Mouse (Mus musculus): Measurements from ENCODE around the gene Rnf38. TPM values are rescaled to one million over a fixed set of nuclear protein-coding genes. Genes with fewer than 3 reads are reported as not detected.
A peak's percentile ranks its signal among the peaks of the same experiment; 100 is the strongest.

The Rnf38 gene
- total and polyA plus RNA-seq, 2 experiments: 6.7 to 23.5 TPM

GRCm38 (mm10) chr4:44216797-44217442 is 16.7 kb downstream of the Rnf38 start:
- H3K4me1 ChIP-seq (ENCODE audit: control insufficient read depth, insufficient read depth, low read length): peaks cover 8% of the 10 kb centered on the region

GRCm38 (mm10) chr4:44199968-44200367 is 33.6 kb downstream of the Rnf38 start:
- Histone ChIP-seq H3K9ac (ENCODE audit: low read depth, low read length) (no peak overlapping the region), H3K27ac (replicated peaks; ENCODE audit: insufficient read depth, low read depth, low read length) (no peak overlapping the region), H3K36me3 (ENCODE audit: control insufficient read depth, insufficient read depth, low read length) (no peaks in the 10 kb centered on the region), H3K4me3 (ENCODE audit: insufficient read depth, low read depth, low read length) (no peak overlapping the region), H3K27me3 (ENCODE audit: control insufficient read depth, insufficient read depth, low read length) (no peaks in the 10 kb centered on the region), H3K79me2 (ENCODE audit: control insufficient read depth, insufficient read depth, low read length) (peaks cover 9% of the 10 kb centered on the region; the same call in 1 of the 2 replicates), H3K4me1 (ENCODE audit: control insufficient read depth, insufficient read depth, low read length) (no peaks in the 10 kb centered on the region; the same call in none of the 2 replicates)
- 77% methylated on average over 1 of the region's 1 CpGs for WGBS
- peak; percentile 56 for DNase-seq (ENCODE audit: extremely low read depth, low read depth, low spot score)
- TF ChIP-seq POLR2A (IDR thresholded peaks at IDR 0.05; ENCODE audit: extremely low read depth, insufficient read depth, low read length): no peak
- peak; percentile 22; the same call in 1 of the 2 replicates for TF ChIP-seq CTCF (IDR thresholded peaks at IDR 0.05; ENCODE audit: low read depth, low read length)

More at GRCm38 (mm10) chr4:44216797-44217442, 16.7 kb downstream of the Rnf38 start:
- Histone ChIP-seq H3K27ac (replicated peaks; ENCODE audit: insufficient read depth, low read depth, low read length) (peak overlapping the region; percentile 78), H3K36me3 (ENCODE audit: control insufficient read depth, insufficient read depth, low read length) (no peaks in the 10 kb centered on the region), H3K9ac (ENCODE audit: low read depth, low read length) (peak overlapping the region; percentile 34), H3K4me3 (ENCODE audit: insufficient read depth, low read depth, low read length) (no peak overlapping the region), H3K27me3 (ENCODE audit: control insufficient read depth, insufficient read depth, low read length) (no peaks in the 10 kb centered on the region), H3K79me2 (ENCODE audit: control insufficient read depth, insufficient read depth, low read length) (peaks cover 19% of the 10 kb centered on the region; the same call in 1 of the 2 replicates)
- peak; percentile 82 for DNase-seq (ENCODE audit: extremely low read depth, low read depth, low spot score)
- WGBS: 35% methylated on average over 10 of the region's 10 CpGs
- TF ChIP-seq POLR2A (IDR thresholded peaks at IDR 0.05; ENCODE audit: extremely low read depth, insufficient read depth, low read length) (no peak), CTCF (IDR thresholded peaks at IDR 0.05; ENCODE audit: low read depth, low read length) (no peak)

GRCm38 (mm10) chr4:44187431-44187830 is 46.2 kb downstream of the Rnf38 start:
- WGBS: 93% methylated on average over 10 of the region's 10 CpGs
- Histone ChIP-seq H3K4me1 (ENCODE audit: control insufficient read depth, insufficient read depth, low read length) (peaks cover 10% of the 10 kb centered on the region), H3K79me2 (ENCODE audit: control insufficient read depth, insufficient read depth, low read length) (peaks cover 8% of the 10 kb centered on the region; the same call in 1 of the 2 replicates), H3K4me3 (ENCODE audit: insufficient read depth, low read depth, low read length) (no peak overlapping the region), H3K36me3 (ENCODE audit: control insufficient read depth, insufficient read depth, low read length) (no peaks in the 10 kb centered on the region), H3K27ac (replicated peaks; ENCODE audit: insufficient read depth, low read depth, low read length) (no peak overlapping the region), H3K27me3 (ENCODE audit: control insufficient read depth, insufficient read depth, low read length) (no peaks in the 10 kb centered on the region), H3K9ac (ENCODE audit: low read depth, low read length) (no peak overlapping the region)
- DNase-seq (ENCODE audit: extremely low read depth, low read depth, low spot score): no peak
- TF ChIP-seq POLR2A (IDR thresholded peaks at IDR 0.05; ENCODE audit: extremely low read depth, insufficient read depth, low read length) (no peak), CTCF (IDR thresholded peaks at IDR 0.05; ENCODE audit: low read depth, low read length) (no peak)

DNA sequence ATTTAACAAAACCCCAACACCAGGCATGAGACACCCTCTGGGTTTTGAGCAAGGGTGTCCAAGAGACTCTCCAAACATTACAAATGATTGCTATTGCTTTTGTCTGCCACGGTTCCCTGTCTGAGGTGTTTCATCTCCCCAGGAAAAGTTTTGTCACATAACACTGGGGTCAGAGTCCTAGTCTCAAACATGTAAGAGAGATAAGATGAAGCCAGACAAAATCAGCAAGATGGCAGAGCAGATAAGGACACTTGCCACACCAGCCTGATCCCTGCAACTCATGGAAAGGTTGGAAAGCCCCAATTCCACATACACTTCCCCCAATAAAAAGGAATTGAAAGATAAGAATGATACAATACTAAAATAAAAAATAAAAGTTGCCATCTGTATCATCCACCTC is 49.7 kb downstream of the Rnf38 start:
- no peak overlapping the region for H3K9ac ChIP-seq (ENCODE audit: low read depth, low read length)
- H3K27ac ChIP-seq (replicated peaks; ENCODE audit: insufficient read depth, low read depth, low read length): peak overlapping the region; percentile 19; the same call in 1 of the 2 replicates
- 15% methylated on average over 1 of the region's 1 CpGs for WGBS
- TF ChIP-seq POLR2A (IDR thresholded peaks at IDR 0.05; ENCODE audit: extremely low read depth, insufficient read depth, low read length) (no peak), CTCF (IDR thresholded peaks at IDR 0.05; ENCODE audit: low read depth, low read length) (no peak)
- H3K27me3 ChIP-seq (ENCODE audit: control insufficient read depth, insufficient read depth, low read length): no peaks in the 10 kb centered on the region
- no peaks in the 10 kb centered on the region for H3K36me3 ChIP-seq (ENCODE audit: control insufficient read depth, insufficient read depth, low read length)
- peak; percentile 89 for DNase-seq (ENCODE audit: extremely low read depth, low read depth, low spot score)
- H3K4me3 ChIP-seq (ENCODE audit: insufficient read depth, low read depth, low read length): no peak overlapping the region
- H3K79me2 ChIP-seq (ENCODE audit: control insufficient read depth, insufficient read depth, low read length): peaks cover 2% of the 10 kb centered on the region; the same call in 1 of the 2 replicates
- H3K4me1 ChIP-seq (ENCODE audit: control insufficient read depth, insufficient read depth, low read length): peaks cover 14% of the 10 kb centered on the region

DNA sequence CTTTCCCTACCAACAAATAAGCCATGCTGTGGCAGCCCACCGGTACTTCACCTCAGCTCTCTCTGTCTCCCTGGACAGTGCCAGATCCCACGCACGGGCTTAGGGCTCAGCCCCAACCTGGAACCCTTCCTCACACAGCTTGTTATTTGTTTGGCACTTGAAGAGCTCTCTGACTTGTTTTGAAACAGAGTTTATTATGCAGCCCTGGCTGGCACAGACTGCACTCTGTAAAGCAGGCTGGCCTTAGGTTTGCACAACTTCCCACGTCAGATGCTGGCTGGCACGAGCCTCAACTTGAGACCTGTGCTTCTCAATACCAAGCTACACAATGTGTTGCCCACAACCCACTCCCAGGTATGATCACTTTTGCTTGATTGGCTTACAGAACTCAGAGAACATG is 53.8 kb downstream of the Rnf38 start:
- Histone ChIP-seq H3K36me3 (ENCODE audit: control insufficient read depth, insufficient read depth, low read length) (no peaks in the 10 kb centered on the region), H3K27ac (replicated peaks; ENCODE audit: insufficient read depth, low read depth, low read length) (peak overlapping the region; percentile 63), H3K4me3 (ENCODE audit: insufficient read depth, low read depth, low read length) (peak overlapping the region; percentile 9; the same call in 1 of the 2 replicates), H3K9ac (ENCODE audit: low read depth, low read length) (peak overlapping the region; percentile 32), H3K79me2 (ENCODE audit: control insufficient read depth, insufficient read depth, low read length) (peaks cover 4% of the 10 kb centered on the region; the same call in 1 of the 2 replicates), H3K27me3 (ENCODE audit: control insufficient read depth, insufficient read depth, low read length) (no peaks in the 10 kb centered on the region), H3K4me1 (ENCODE audit: control insufficient read depth, insufficient read depth, low read length) (peaks cover 12% of the 10 kb centered on the region)
- 31% methylated on average over 5 of the region's 5 CpGs for WGBS
- no peak for TF ChIP-seq POLR2A (IDR thresholded peaks at IDR 0.05; ENCODE audit: extremely low read depth, insufficient read depth, low read length)
- TF ChIP-seq CTCF (IDR thresholded peaks at IDR 0.05; ENCODE audit: low read depth, low read length): no peak
- DNase-seq (ENCODE audit: extremely low read depth, low read depth, low spot score): peak; percentile 97

DNA sequence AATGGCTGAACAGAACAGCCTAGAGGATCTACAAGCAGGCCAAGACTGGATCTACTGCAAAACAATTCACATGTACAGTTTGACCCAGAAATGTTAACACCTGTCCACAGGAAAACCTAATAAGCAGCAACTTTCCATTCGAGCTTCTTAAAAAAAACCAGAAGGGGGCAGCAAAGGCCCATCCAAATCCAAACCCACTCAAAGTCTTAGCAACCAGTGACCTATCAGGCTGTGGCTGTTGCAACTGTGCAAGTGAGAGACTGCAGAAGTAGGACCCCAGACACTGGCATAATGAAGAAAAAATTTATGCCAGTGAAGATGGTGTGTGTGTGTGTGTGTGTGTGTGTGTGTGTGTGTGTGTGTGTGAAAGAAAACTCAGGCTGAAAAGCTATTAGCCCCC is 60.4 kb downstream of the Rnf38 start:
- no peak overlapping the region for H3K27ac ChIP-seq (replicated peaks; ENCODE audit: insufficient read depth, low read depth, low read length)
- H3K79me2 ChIP-seq (ENCODE audit: control insufficient read depth, insufficient read depth, low read length): peaks cover 2% of the 10 kb centered on the region; the same call in 1 of the 2 replicates
- peaks cover 3% of the 10 kb centered on the region; the same call in 1 of the 2 replicates for H3K4me1 ChIP-seq (ENCODE audit: control insufficient read depth, insufficient read depth, low read length)
- DNase-seq (ENCODE audit: extremely low read depth, low read depth, low spot score): peak; percentile 67
- H3K27me3 ChIP-seq (ENCODE audit: control insufficient read depth, insufficient read depth, low read length): no peaks in the 10 kb centered on the region
- no peaks in the 10 kb centered on the region for H3K36me3 ChIP-seq (ENCODE audit: control insufficient read depth, insufficient read depth, low read length)
- no peak overlapping the region for H3K9ac ChIP-seq (ENCODE audit: low read depth, low read length)
- H3K4me3 ChIP-seq (ENCODE audit: insufficient read depth, low read depth, low read length): no peak overlapping the region
- WGBS: 0% methylated on average over 1 of the region's 1 CpGs
- no peak; the same call in 1 of the 2 replicates for TF ChIP-seq CTCF (IDR thresholded peaks at IDR 0.05; ENCODE audit: low read depth, low read length)
